Mouse (Mus musculus): ENCODE measurements around the gene Lsm2. TPM values are rescaled to one million over a fixed set of nuclear protein-coding genes. Genes with fewer than 3 reads are reported as not detected.
"Not testable (repeated sequence)": the region's sequence is repeated elsewhere in the genome, so short reads cannot be mapped to it uniquely, and the experiment has no call there.

The Lsm2 gene
- polyA plus RNA-seq, 1 experiment from 2014 or later, result 150 TPM

- Histone ChIP-seq H3K4me1 (replicated peaks) (peaks cover 26% of the 10 kb centered on the region), H3K27ac (no peak overlapping the region), H3K9ac (replicated peaks) (no peak overlapping the region), H3K36me3 (0 out of 2 replicates have a peak, but pooled peaks cover 2% of the 10 kb centered on the region), H3K9me3 (no peaks in the 10 kb centered on the region), H3K4me2 (replicated peaks) (no peak overlapping the region; the same call in 1 of the 2 replicates), H3K27me3 (no peaks in the 10 kb centered on the region), H3K4me3 (replicated peaks) (no peak overlapping the region)
- no peak for ATAC-seq
- WGBS, result 89% methylated on average over 14 of the region's 14 CpGs
Observed at GRCm38 (mm10) chr17:34996411-34997141, 14.9 kb downstream of the Lsm2 start.

DNA sequence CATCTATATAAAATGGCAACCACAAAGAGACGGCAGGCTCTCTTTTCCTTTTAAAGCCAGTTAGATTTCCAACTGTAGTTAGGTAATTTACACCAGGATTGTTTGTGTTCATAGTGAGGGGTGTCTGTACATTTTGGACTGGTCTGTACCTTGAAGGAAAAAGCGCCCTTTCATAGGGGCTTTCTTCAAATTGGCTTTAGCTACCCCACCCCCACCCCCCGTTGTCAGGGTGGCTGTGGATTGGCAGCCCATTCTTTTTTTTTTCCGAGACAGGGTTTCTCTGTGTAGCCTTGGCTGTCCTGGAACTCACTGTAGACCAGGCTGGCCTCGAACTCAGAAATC, 15.5 kb downstream of the Lsm2 start:
- Histone ChIP-seq H3K27me3 (no peaks in the 10 kb centered on the region), H3K9ac (replicated peaks) (no peak overlapping the region), H3K4me2 (replicated peaks) (no peak overlapping the region), H3K36me3 (0 out of 2 replicates have a peak, but pooled peaks cover 2% of the 10 kb centered on the region), H3K4me3 (replicated peaks) (no peak overlapping the region), H3K4me1 (replicated peaks) (peaks cover 31% of the 10 kb centered on the region), H3K27ac (no peak overlapping the region), H3K9me3 (no peaks in the 10 kb centered on the region)
- ATAC-seq, result no peak
- 89% methylated on average over 5 of the region's 5 CpGs for WGBS

- H3K4me1 ChIP-seq (replicated peaks), result peaks cover 46% of the 10 kb centered on the region
- H3K4me2 ChIP-seq (replicated peaks), result peak overlapping the region; percentile 51
- no peak overlapping the region for H3K9ac ChIP-seq (replicated peaks)
- H3K27me3 ChIP-seq, result no peaks in the 10 kb centered on the region
- no peak for ATAC-seq
- WGBS, result 94% methylated on average over 15 of the region's 15 CpGs
- H3K4me3 ChIP-seq (replicated peaks), result no peak overlapping the region
- H3K9me3 ChIP-seq, result no peaks in the 10 kb centered on the region
- H3K27ac ChIP-seq, result no peak overlapping the region
- 0 out of 2 replicates have a peak, but pooled peaks cover 2% of the 10 kb centered on the region for H3K36me3 ChIP-seq
Observed at GRCm38 (mm10) chr17:34998526-34999430, 17.1 kb downstream of the Lsm2 start.

DNA sequence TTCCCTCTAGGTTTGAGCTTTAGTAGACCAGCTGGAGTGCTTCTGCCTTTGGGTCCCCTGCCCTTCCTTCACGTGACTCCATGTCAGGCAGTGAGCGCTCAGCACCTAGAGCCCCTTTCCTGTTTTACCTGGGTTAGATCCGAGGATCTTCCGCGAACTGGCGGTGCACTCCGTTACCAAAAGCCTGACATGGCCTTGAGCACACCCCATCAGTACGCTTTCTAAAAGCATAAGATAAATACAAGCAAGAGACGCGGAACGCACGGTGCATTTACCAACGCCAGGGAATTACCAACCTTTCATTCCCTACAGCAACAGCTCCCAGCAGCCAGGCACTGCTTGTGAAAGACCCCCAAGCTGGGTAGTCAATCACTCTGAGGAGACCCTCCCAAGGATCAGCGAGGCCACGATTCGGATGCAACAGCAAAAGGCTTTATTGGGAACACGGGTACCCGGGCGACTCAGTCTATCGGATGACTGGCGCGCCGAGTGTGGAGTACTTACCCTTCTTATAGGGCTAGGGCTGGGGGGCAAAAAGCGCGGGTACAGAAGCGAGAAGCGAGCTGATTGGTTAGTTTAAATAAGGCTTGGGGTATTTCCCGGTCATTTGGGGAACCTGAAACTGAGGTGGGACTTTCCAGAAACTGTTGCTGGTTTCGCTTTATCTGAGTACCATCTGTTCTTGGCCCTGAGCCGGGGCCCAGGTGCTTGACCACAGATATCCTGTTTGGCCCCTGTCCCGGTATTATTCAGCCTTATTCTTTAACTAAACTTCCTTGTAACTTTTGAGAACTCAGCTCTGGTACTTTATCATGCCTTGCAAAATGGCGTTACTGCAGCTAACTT, 18.4 kb downstream of the Lsm2 start:
- ATAC-seq, result not testable (repeated sequence)

DNA sequence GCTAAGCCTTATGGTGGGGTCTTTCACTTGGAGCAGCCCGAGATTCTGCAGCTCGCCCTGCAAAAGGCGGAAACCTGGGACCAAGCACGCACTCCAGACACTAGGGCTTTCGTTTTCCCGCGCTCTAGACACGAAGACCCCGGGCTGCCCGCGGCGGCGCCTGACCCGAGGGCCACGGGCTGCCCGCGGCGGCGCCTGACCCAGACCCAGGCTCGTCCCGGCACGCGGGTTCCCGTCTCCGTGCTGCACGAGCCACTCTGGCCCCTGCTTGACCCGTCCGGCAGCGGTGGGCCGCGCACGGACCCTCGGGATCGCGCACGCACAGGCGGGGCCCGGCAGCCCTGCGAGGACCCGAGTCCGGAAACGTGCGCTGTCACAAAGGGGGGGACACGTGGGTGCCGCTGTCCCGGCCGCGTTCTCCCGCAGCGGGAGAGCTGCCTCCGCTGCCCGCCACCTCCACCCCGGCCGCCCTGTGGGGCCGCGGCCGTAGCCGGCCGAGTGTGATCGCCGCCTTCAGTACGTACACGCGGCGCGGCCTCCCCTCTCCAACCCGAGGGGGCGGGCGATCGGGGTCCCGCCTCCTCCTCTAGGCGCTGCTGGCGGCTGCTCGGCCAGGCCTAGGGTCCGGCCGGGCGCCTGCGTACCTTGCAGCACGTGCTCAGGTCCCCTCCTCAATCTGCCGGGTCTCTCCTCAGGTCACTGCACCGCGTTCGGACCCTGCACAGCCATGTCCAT, 19.2 kb downstream of the Lsm2 start, which contains the start of gene Vars:
Gene Vars, plus strand, starts transcription at position 271 of the 735 bp plus-strand sequence.
- H3K36me3 ChIP-seq, result peaks cover 21% of the 10 kb centered on the region
- peaks cover 46% of the 10 kb centered on the region for H3K4me1 ChIP-seq (replicated peaks)
- peak within 1 kb of the TSS; percentile 100 for H3K4me2 ChIP-seq (replicated peaks)
- H3K9me3 ChIP-seq, result no peaks in the 10 kb centered on the region
- H3K9ac ChIP-seq (replicated peaks), result peak within 1 kb of the TSS; percentile 97
- H3K27ac ChIP-seq, result peak within 1 kb of the TSS; percentile 96
- H3K27me3 ChIP-seq, result no peaks in the 10 kb centered on the region
- H3K4me3 ChIP-seq (replicated peaks), result peak within 1 kb of the TSS; percentile 94
- peak; percentile 93 for ATAC-seq
- under 1% methylated on average over 71 of the region's 83 CpGs for WGBS

More for the DNA sequence above, 18.4 kb downstream of the Lsm2 start:
- peaks cover 46% of the 10 kb centered on the region for H3K4me1 ChIP-seq (replicated peaks)
- H3K36me3 ChIP-seq, result peaks cover 14% of the 10 kb centered on the region
- peak overlapping the region; percentile 100 for H3K4me2 ChIP-seq (replicated peaks)
- not testable (repeated sequence) for H3K27me3 ChIP-seq, H3K9me3 ChIP-seq
- peak overlapping the region; percentile 96; the same call in 1 of the 2 replicates for H3K27ac ChIP-seq
- peak overlapping the region; percentile 97 for H3K9ac ChIP-seq (replicated peaks)
- WGBS, result 26% methylated on average over 30 of the region's 32 CpGs
- peak overlapping the region; percentile 94 for H3K4me3 ChIP-seq (replicated peaks)

GRCm38 (mm10) chr17:35001452-35002152, 19.9 kb downstream of the Lsm2 start:
- ATAC-seq, result peak; percentile 41
- peak overlapping the region; percentile 94 for H3K4me3 ChIP-seq (replicated peaks)
- H3K27ac ChIP-seq, result peak overlapping the region; percentile 96
- peaks cover 25% of the 10 kb centered on the region for H3K36me3 ChIP-seq
- H3K9me3 ChIP-seq, result no peaks in the 10 kb centered on the region
- H3K9ac ChIP-seq (replicated peaks), result peak overlapping the region; percentile 97
- H3K27me3 ChIP-seq, result no peaks in the 10 kb centered on the region
- under 1% methylated on average over 35 of the region's 35 CpGs for WGBS
- H3K4me2 ChIP-seq (replicated peaks), result peak overlapping the region; percentile 100
- H3K4me1 ChIP-seq (replicated peaks), result peaks cover 43% of the 10 kb centered on the region

DNA sequence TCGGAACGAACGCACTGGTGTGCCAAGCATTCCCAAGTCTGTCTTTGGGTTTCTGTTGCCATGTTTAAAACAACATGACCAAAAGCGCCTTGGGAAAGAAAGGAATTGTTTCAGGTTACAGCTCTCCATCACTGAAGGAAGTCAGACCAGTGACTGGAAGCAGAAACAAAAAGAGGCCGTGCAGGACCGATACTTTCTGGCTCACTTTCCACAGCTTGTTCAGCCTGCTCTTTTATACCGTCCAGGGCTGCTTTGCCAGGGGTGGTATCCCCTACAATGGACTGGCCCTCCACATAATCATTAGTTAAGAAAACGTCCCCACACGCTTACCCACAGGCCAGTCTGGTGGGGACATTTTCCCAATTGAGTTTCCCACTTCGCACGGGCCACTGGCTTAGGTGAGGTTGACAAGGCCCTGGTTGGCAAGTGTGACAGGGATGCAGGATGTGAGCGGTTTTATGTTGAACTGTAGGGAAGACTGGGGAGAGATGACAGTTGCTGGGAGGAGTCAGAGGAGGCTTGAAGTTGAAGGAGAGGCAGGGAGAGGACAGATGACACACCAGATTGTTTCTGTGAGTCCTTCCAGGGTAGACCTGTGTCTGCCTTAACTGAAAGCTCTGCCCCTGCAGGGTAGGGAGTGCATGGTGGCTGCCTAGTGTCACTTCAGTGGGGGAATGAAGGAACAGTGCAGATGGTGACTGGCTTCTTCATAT, 20.6 kb downstream of the Lsm2 start:
- H3K4me2 ChIP-seq (replicated peaks), result peak overlapping the region; percentile 100
- no peak for ATAC-seq
- H3K36me3 ChIP-seq, result peaks cover 31% of the 10 kb centered on the region
- H3K27me3 ChIP-seq, result no peaks in the 10 kb centered on the region
- peaks cover 40% of the 10 kb centered on the region for H3K4me1 ChIP-seq (replicated peaks)
- H3K9ac ChIP-seq (replicated peaks), result peak overlapping the region; percentile 97
- H3K27ac ChIP-seq, result no peak overlapping the region
- H3K4me3 ChIP-seq (replicated peaks), result peak overlapping the region; percentile 94
- H3K9me3 ChIP-seq, result no peaks in the 10 kb centered on the region
- 12% methylated on average over 12 of the region's 12 CpGs for WGBS

GRCm38 (mm10) chr17:35003022-35003838, 21.6 kb downstream of the Lsm2 start:
- WGBS, result 77% methylated on average over 9 of the region's 9 CpGs
- H3K27me3 ChIP-seq, result no peaks in the 10 kb centered on the region
- H3K36me3 ChIP-seq, result peaks cover 40% of the 10 kb centered on the region
- H3K27ac ChIP-seq, result no peak overlapping the region
- peak overlapping the region; percentile 97; the same call in 1 of the 2 replicates for H3K9ac ChIP-seq (replicated peaks)
- ATAC-seq, result no peak
- H3K4me2 ChIP-seq (replicated peaks), result peak overlapping the region; percentile 100
- peaks cover 40% of the 10 kb centered on the region for H3K4me1 ChIP-seq (replicated peaks)
- H3K9me3 ChIP-seq, result no peaks in the 10 kb centered on the region
- peak overlapping the region; percentile 94 for H3K4me3 ChIP-seq (replicated peaks)

DNA sequence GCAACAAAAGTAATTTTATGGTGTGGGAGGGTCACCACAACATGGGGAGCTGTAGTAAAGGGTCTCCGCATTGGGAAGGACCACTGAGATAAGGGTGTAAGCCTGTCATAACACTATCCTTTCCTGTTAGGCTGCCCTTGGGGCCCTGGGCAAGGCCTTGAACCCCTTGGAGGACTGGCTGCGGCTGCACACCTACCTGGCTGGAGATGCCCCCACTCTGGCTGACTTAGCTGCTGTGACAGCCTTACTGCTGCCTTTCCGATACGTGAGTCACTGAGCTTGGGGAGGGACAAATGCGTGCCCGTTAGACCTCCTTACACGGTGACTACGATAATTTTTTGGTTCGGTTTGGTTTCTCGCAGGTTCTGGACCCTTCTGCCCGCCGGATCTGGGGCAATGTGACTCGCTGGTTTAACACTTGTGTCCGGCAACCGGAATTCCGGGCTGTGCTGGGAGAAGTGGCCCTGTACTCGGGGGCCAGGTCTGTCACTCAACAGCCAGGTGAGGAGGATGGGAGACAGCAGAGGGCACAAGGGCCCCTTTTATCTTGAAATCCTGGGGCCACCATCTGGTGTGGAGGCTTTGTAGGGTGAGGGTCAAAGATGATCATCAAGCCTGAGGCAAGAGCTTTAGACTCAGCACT, 22.5 kb downstream of the Lsm2 start:
- no peaks in the 10 kb centered on the region for H3K9me3 ChIP-seq
- H3K9ac ChIP-seq (replicated peaks), result no peak overlapping the region
- peaks cover 33% of the 10 kb centered on the region for H3K4me1 ChIP-seq (replicated peaks)
- H3K36me3 ChIP-seq, result peaks cover 50% of the 10 kb centered on the region
- no peak overlapping the region for H3K27ac ChIP-seq
- no peak overlapping the region for H3K4me3 ChIP-seq (replicated peaks)
- no peak overlapping the region for H3K4me2 ChIP-seq (replicated peaks)
- H3K27me3 ChIP-seq, result no peaks in the 10 kb centered on the region
- 96% methylated on average over 17 of the region's 17 CpGs for WGBS
- no peak for ATAC-seq

Measured in midbrain, embryonic 13.5 days (tissue).